Mouse (Mus musculus): ENCODE data around the gene Qsox2. TPM values are rescaled to one million over a fixed set of nuclear protein-coding genes. Genes with fewer than 3 reads are reported as not detected.

The Qsox2 gene
- total RNA-seq, 2 experiments from 2014 or later = 3.0 to 3.9 TPM

- intact Hi-C loops (cut with DNase I) = no loop called here
- no peak for DNase-seq
Measured at GRCm38 (mm10) chr2:26172166-26172565, 65.2 kb downstream of the Qsox2 start.

GRCm38 (mm10) chr2:26170376-26170775 lies 66.9 kb downstream of the Qsox2 start:
- DNase-seq = no peak

GRCm38 (mm10) chr2:26168843-26169579 lies 68.3 kb downstream of the Qsox2 start:
- DNase-seq = no peak
- intact Hi-C loops (cut with DNase I) = no loop called here

More at GRCm38 (mm10) chr2:26170376-26170775, 66.9 kb downstream of the Qsox2 start:
- intact Hi-C loops (cut with DNase I) = no loop called here

- intact Hi-C loops (cut with DNase I) = no loop called here
- DNase-seq = no peak
Measured at GRCm38 (mm10) chr2:26166890-26167289, 70.4 kb downstream of the Qsox2 start.

Other genes starting within 250 kb of the Qsox2 start
- gene Ubac1, start 215.8 kb downstream of the Qsox2 start, total RNA-seq (2021) = 100 to 1,000 TPM; 197 to 239 TPM
- 10 to 100 TPM; 16.3 to 27.7 TPM for gene Nacc2, start 114.3 kb downstream of the Qsox2 start, total RNA-seq (2021)
- gene Lhx3, start 29.2 kb downstream of the Qsox2 start, total RNA-seq (2021) = not detected
- gene Ccdc187, start 57.0 kb upstream of the Qsox2 start, total RNA-seq (2021) = under 1 TPM in 1 of 2 experiments, not detected in 1; 0.03 TPM
- 1 to 10 TPM; 2.1 to 2.9 TPM for gene Gpsm1, start 78.0 kb upstream of the Qsox2 start, total RNA-seq (2021)
- gene Dnlz, start 114.6 kb upstream of the Qsox2 start, total RNA-seq (2021) = 10 to 100 TPM; 18.2 to 19.5 TPM
- gene Card9, start 123.4 kb upstream of the Qsox2 start, total RNA-seq (2021) = under 1 TPM; 0.44 to 0.82 TPM
- gene Snapc4, start 143.1 kb upstream of the Qsox2 start, total RNA-seq (2021) = 1 to 10 TPM; 3.7 to 9.0 TPM
- gene Entr1, start 151.8 kb upstream of the Qsox2 start, total RNA-seq (2021) = 10 to 100 TPM; 22.5 to 24.0 TPM
- 100 to 1,000 TPM; 137 TPM for gene Pmpca, start 151.8 kb upstream of the Qsox2 start, total RNA-seq (2021)
- gene Inpp5e, start 171.7 kb upstream of the Qsox2 start, total RNA-seq (2021) = 1 to 10 TPM; 7.4 TPM
- 10 to 100 TPM; 21.0 to 23.9 TPM for gene Sec16a, start 207.7 kb upstream of the Qsox2 start, total RNA-seq (2021)

All from gastrocnemius, postnatal 36 days (tissue).